Mouse (Mus musculus) kidney, postnatal 4 days (tissue): ENCODE measurements around the gene Senp1.
A peak's percentile ranks its signal among the peaks of the same experiment; 100 is the strongest.

Source experiments
- DNase-seq, 2 experiments: peaks; one replicate each; pipeline ENCODE4 v3.0.0; 2021; ENCODE audit warnings: mixed read lengths in 2 of 2

Senp1 gene

GRCm38 (mm10) chr15:98001321-98002112, 92.0 kb downstream of the Senp1 start:
- DNase-seq = peak; percentile 39 to 60

- no peak for DNase-seq
Measured at GRCm38 (mm10) chr15:97999991-98000390, 93.6 kb downstream of the Senp1 start.

- DNase-seq = peak; percentile 48 to 63
Measured at GRCm38 (mm10) chr15:97999546-97999945, 94.0 kb downstream of the Senp1 start.

GRCm38 (mm10) chr15:97996716-97997256, 96.8 kb downstream of the Senp1 start:
- peak; percentile 57 to 61 for DNase-seq

GRCm38 (mm10) chr15:97992712-97993286, 100.7 kb downstream of the Senp1 start:
- peak; percentile 83 to 91 for DNase-seq

GRCm38 (mm10) chr15:97992027-97992711, 101.4 kb downstream of the Senp1 start:
- DNase-seq = peak; percentile 38 to 64

GRCm38 (mm10) chr15:97991285-97991895, 102.2 kb downstream of the Senp1 start:
- no peak for DNase-seq

GRCm38 (mm10) chr15:97990721-97991120, 102.8 kb downstream of the Senp1 start:
- DNase-seq = no peak

GRCm38 (mm10) chr15:97990124-97990523, 103.4 kb downstream of the Senp1 start:
- DNase-seq = peak; percentile 57 to 70

- DNase-seq = no peak
Measured at GRCm38 (mm10) chr15:97989544-97989943, 104.0 kb downstream of the Senp1 start.
